Mouse (Mus musculus) forebrain, embryonic 11.5 days (tissue): ENCODE results near the gene Rps6kb2. TPM values are rescaled to one million over a fixed set of nuclear protein-coding genes. Genes with fewer than 3 reads are reported as not detected.

Source experiments
- ATAC-seq: fragments of 200-750 bp; cut with Nextera tagmentation; replicated peaks from 2 replicates; pipeline ENCODE4 v1.8.0; 2017; ENCODE audit warnings: moderate TSS enrichment; ENCODE audit not compliant: low FRiP score
- DNase-seq: peaks from one replicate; pipeline ENCODE4 v3.0.0-alpha.2; 2017; ENCODE audit warnings: low spot score
- H3K27ac ChIP-seq: fragments of 300-500 bp; sonication (generic); 2 replicates; pipeline ENCODE4 v1.5.1; 2014; ENCODE audit warnings: low read depth, low read length
- H3K27me3 ChIP-seq: fragments of 300-500 bp; sonication (generic); 2 replicates; pipeline ENCODE4 v1.6.1; 2014; ENCODE audit warnings: mild to moderate bottlenecking, low read length, mixed read lengths; ENCODE audit not compliant: control insufficient read depth, insufficient read depth
- H3K36me3 ChIP-seq: fragments of 300-500 bp; sonication (generic); 2 replicates; pipeline ENCODE4 v1.6.1; 2014; ENCODE audit warnings: mild to moderate bottlenecking, low read length, moderate library complexity, mixed read lengths; ENCODE audit not compliant: control insufficient read depth, insufficient read depth
- H3K4me1 ChIP-seq: fragments of 300-500 bp; sonication (generic); replicated peaks from 2 replicates; pipeline ENCODE4 v1.6.1; 2014; ENCODE audit warnings: low read length, mixed read lengths; ENCODE audit not compliant: control insufficient read depth, insufficient read depth
- H3K4me2 ChIP-seq: fragments of 300-500 bp; sonication (generic); 2 replicates; pipeline ENCODE4 v1.6.1; 2014; ENCODE audit warnings: low read depth, mild to moderate bottlenecking, low read length, moderate library complexity, mixed read lengths; ENCODE audit not compliant: severe bottlenecking
- H3K4me3 ChIP-seq: fragments of 300-500 bp; sonication (generic); 2 replicates; pipeline ENCODE4 v1.5.1; 2014; ENCODE audit warnings: low read depth, low read length
- H3K9ac ChIP-seq: fragments of 300-500 bp; sonication (generic); 2 replicates; pipeline ENCODE4 v1.6.1; 2014; ENCODE audit warnings: low read length
- H3K9me3 ChIP-seq: fragments of 300-500 bp; sonication (generic); 2 replicates; pipeline ENCODE4 v1.6.1; 2016; ENCODE audit warnings: low read length, mixed read lengths; ENCODE audit not compliant: control insufficient read depth
- WGBS: fragments of 180-500 bp; shearing (Covaris S2); extraction: QIAGEN DNeasy Blood & Tissue Kit; methylation state at CpG from one replicate; pipeline ENCODE4 v1.1.7; 2014; 5-methylcytosine and 5-hydroxymethylcytosine counted together
- polyA plus RNA-seq: library from polyadenylated mRNA; unstranded; fragments of >200 nt; fragmentation: Nextera tagmentation; extraction: Ambion mirVana; gene quantifications from 2 replicates; pipeline ENCODE4 v1.2.1, GENCODE M21; 2014

The Rps6kb2 gene
- polyA plus RNA-seq, 1 experiment from 2014 or later, result 55.8 TPM

DNA sequence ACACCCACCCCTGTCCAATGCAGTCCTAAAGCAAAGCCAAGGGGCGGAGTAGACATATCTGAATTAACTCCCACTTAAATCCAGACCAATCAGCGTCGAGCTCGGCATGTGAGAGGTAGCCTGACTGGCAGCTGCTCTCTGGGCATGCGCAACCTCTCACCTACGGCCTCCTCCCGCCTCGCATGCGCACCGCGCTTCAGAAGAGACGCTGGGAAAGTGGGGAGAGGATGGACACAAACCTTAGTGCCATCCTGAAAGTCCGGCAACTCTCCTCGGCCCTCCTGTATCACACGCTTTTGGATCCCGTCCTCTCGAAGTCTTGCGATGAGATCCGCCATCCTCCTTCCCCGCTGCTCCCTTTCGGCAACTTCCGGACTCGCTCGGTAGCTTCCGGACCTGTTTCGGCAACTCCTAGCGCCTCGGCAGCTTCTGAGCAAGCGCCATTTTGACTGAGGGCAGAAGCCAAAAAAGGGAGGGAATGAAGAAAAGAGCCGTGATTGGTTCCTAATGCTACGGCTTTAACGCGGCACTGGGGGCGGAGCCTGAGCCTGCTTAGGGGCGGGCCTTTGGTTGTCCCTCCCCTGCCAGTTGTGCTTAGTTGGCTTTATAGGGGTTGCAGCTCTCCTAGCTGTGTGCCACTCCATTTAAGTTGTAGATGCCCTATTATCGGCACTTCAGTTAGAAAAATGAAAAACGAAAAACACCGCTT, 41.9 kb downstream of the Rps6kb2 start:
- H3K27me3 ChIP-seq, result no peaks in the 10 kb centered on the region
- H3K9me3 ChIP-seq, result no peaks in the 10 kb centered on the region
- peak; percentile 96 for DNase-seq
- peak overlapping the region; percentile 64 for H3K9ac ChIP-seq
- H3K4me2 ChIP-seq, result peak overlapping the region; percentile 60
- WGBS, result 5% methylated on average over 38 of the region's 38 CpGs
- H3K4me1 ChIP-seq, result peaks cover 3% of the 10 kb centered on the region; the same call in 1 of the 2 replicates
- no peaks in the 10 kb centered on the region; the same call in 1 of the 2 replicates for H3K36me3 ChIP-seq
- peak; percentile 83 for ATAC-seq
- H3K27ac ChIP-seq, result peak overlapping the region; percentile 69
- peak overlapping the region; percentile 39 for H3K4me3 ChIP-seq

DNA sequence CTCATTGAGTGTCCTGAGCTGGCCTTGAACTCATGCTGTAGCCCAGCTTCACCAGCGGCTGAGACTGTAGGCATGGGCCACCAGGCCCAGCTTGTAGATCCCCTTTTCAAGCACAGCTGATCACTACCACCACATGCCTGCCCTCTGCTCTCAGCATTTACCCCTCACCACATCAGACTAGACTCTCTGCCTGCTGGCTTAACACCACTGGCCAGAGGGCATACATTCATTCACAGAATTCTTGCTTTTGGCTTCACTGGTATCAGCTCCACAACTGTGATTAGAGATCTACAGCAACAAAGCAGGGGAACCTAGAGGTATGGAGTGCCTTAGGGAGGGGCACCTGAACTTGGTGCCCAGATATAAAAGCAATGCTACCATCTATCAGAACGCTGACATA, 42.7 kb downstream of the Rps6kb2 start:
- no peaks in the 10 kb centered on the region; the same call in 1 of the 2 replicates for H3K36me3 ChIP-seq
- no peak overlapping the region for H3K27ac ChIP-seq
- H3K4me3 ChIP-seq, result no peak overlapping the region
- 95% methylated on average over 2 of the region's 2 CpGs for WGBS
- H3K4me1 ChIP-seq, result peaks cover 3% of the 10 kb centered on the region; the same call in 1 of the 2 replicates
- H3K9me3 ChIP-seq, result no peaks in the 10 kb centered on the region
- peak overlapping the region; percentile 60; the same call in 1 of the 2 replicates for H3K4me2 ChIP-seq
- ATAC-seq, result no peak
- H3K9ac ChIP-seq, result peak overlapping the region; percentile 32
- H3K27me3 ChIP-seq, result no peaks in the 10 kb centered on the region
- DNase-seq, result no peak

DNA sequence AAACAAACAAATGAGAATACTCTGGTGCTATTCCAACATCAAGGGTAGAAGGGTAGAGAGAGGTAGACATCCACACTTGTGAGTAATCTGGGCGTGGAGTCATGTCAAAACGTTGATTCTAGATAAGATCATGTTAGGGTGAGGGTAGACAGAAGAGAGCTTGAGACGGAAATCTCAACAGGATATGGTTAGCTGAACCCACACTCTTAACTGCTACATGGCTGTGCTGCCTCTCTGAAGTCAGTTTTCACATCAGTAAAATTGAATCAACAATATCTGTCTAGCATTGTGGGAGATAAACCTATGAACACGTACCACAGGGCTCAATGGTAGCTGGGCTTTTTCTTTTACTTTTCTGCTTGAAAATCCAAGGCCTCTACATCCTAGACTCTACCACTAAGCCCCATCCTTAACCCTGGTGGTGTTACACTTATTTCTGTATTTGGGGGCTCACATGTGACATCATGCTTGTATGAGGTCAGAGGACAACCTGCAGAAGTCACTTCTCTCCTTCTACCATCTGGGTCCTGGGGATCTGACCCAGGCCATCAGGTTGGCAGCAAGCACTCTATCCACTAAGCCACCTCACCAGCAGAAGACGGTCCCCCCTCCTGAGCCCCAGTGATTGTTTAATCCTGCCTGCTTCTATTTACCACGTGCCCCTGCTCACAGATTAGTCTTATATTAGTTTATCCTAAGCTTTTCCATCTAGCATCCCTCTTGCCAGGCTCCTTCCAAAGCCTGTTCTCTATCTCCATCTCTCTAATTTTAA, 43.3 kb downstream of the Rps6kb2 start:
- H3K27me3 ChIP-seq, result no peaks in the 10 kb centered on the region
- 90% methylated on average over 6 of the region's 6 CpGs for WGBS
- no peak overlapping the region for H3K27ac ChIP-seq
- no peaks in the 10 kb centered on the region; the same call in 1 of the 2 replicates for H3K36me3 ChIP-seq
- DNase-seq (no peak), ATAC-seq (no peak)
- no peak overlapping the region for H3K4me3 ChIP-seq
- H3K4me1 ChIP-seq, result peaks cover 2% of the 10 kb centered on the region; the same call in 1 of the 2 replicates
- H3K4me2 ChIP-seq, result no peak overlapping the region
- peak overlapping the region; percentile 32 for H3K9ac ChIP-seq
- no peaks in the 10 kb centered on the region for H3K9me3 ChIP-seq

DNA sequence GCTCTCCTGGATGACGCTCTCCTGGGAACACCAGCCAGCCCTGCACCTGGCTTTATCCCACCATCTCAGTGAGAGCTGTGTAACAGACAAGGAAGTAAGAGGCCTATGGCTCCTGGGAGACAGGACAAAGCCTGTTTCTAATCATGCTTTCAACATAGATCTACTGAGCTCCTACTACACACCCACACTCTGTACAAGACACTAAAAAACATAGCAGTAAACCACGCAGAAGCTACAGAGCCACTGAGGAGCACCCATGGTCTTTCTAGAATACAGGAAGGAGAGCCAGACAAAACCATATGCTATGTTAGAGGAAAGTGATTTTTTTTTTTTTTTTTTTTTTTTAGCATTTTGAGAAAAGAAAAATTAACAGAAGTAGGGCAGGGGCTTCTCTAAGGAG, 44.8 kb downstream of the Rps6kb2 start:
- H3K4me1 ChIP-seq, result peaks cover 2% of the 10 kb centered on the region; the same call in 1 of the 2 replicates
- no peak overlapping the region for H3K4me3 ChIP-seq
- DNase-seq (no peak), ATAC-seq (no peak)
- H3K27ac ChIP-seq, result no peak overlapping the region
- H3K36me3 ChIP-seq, result no peaks in the 10 kb centered on the region; the same call in 1 of the 2 replicates
- 91% methylated on average over 2 of the region's 2 CpGs for WGBS
- no peak overlapping the region for H3K4me2 ChIP-seq
- no peaks in the 10 kb centered on the region for H3K27me3 ChIP-seq
- H3K9me3 ChIP-seq, result no peaks in the 10 kb centered on the region
- H3K9ac ChIP-seq, result no peak overlapping the region

DNA sequence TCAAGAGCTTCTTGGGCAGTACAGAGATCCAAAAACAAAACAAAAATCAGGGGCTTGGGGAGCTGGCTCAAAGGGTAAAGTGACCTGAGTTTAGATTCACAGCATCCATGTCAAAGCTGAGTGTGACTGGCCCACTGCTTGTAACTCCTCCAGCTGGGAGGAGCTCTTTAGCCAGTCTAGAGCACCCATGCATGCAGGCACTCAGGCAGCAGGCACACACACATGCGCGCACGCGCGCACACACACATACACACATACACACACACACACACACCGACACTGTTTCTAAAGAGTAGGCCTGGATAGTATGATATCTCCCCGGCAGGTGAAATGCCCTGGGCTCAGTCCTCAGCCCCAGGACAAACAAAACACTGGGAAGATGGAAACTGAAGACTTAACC, 46.1 kb downstream of the Rps6kb2 start:
- Histone ChIP-seq H3K9me3 (no peaks in the 10 kb centered on the region), H3K4me2 (no peak overlapping the region), H3K27ac (no peak overlapping the region), H3K27me3 (no peaks in the 10 kb centered on the region), H3K4me3 (no peak overlapping the region), H3K36me3 (no peaks in the 10 kb centered on the region; the same call in 1 of the 2 replicates), H3K9ac (no peak overlapping the region), H3K4me1 (peaks cover 2% of the 10 kb centered on the region; the same call in 1 of the 2 replicates)
- 97% methylated on average over 7 of the region's 7 CpGs for WGBS
- no peak for DNase-seq
- ATAC-seq, result no peak

DNA sequence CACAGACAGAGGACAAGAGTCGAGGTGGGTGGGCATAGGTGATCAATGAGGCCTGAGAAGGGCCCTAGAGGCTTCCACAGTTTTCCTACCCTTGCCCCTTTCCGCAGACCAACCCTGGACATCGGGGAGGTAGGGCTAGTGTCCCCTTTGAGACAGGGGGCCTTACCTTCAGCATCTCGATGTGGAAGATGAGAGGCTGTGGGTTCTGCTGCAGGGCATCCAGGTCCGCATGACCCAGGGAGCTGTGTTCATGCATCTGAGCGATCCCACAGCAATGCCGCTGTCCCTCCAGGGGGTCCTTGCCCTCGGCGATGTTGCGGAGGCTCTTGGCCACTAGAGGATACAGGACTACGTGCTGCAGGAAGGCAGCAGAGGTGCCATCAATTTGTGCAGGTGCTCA, 47.3 kb downstream of the Rps6kb2 start:
- Histone ChIP-seq H3K9me3 (no peaks in the 10 kb centered on the region), H3K4me2 (no peak overlapping the region), H3K36me3 (no peaks in the 10 kb centered on the region; the same call in 1 of the 2 replicates), H3K4me1 (0 out of 2 replicates have a peak, but pooled peaks cover 2% of the 10 kb centered on the region), H3K9ac (no peak overlapping the region), H3K27ac (no peak overlapping the region), H3K4me3 (no peak overlapping the region), H3K27me3 (no peaks in the 10 kb centered on the region)
- DNase-seq, result no peak
- no peak for ATAC-seq
- WGBS, result 82% methylated on average over 11 of the region's 11 CpGs

DNA sequence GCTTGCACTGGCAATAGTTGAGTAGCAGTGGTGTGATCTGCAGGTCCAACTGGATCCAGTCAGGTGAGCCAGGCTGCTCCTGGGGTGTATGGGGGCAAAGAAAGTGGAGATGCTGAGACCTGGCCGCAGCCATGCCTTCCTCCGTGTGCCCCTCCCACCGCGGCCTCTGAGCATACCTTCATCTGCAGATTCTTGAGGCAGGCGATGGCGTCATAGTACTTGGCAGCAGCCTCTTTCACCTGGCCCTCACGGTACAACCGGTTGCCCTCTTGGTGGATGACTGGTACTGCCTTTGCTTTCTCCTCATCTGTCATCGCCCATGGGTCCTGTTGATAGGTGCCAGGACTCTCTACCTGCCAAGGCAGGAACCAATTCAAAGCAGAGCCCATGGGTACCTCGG, 48.0 kb downstream of the Rps6kb2 start:
- DNase-seq (no peak), ATAC-seq (no peak)
- no peaks in the 10 kb centered on the region for H3K4me1 ChIP-seq
- H3K9me3 ChIP-seq, result no peaks in the 10 kb centered on the region
- no peaks in the 10 kb centered on the region for H3K27me3 ChIP-seq
- H3K27ac ChIP-seq, result no peak overlapping the region
- 95% methylated on average over 10 of the region's 10 CpGs for whole genome bisulfite sequencing
- no peaks in the 10 kb centered on the region; the same call in 1 of the 2 replicates for H3K36me3 ChIP-seq
- H3K9ac ChIP-seq, result no peak overlapping the region
- no peak overlapping the region for H3K4me2 ChIP-seq
- H3K4me3 ChIP-seq, result no peak overlapping the region

DNA sequence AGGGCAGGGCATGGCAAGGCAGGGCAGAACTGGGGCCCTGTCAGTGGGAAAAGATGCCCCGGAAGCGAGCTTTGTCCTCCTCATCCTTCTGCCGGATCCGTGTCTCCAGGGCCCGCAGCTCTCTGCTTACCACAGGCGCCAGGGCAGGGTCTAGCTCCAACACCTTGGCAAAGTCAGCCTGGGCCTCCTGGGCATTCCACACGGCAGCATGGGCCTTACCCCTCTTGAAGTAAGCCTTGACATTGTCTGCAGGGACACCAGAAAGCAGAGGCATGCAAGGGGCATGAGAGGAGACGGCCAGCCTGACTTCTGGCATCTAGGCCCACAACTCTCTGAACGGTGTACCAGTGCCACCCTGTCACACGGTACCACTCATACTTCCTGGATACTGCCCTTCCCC, 48.6 kb downstream of the Rps6kb2 start:
- no peak overlapping the region for H3K4me3 ChIP-seq
- no peak overlapping the region for H3K27ac ChIP-seq
- ATAC-seq (no peak), DNase-seq (no peak)
- WGBS, result 93% methylated on average over 10 of the region's 10 CpGs
- no peaks in the 10 kb centered on the region for H3K9me3 ChIP-seq
- H3K27me3 ChIP-seq, result no peaks in the 10 kb centered on the region
- no peaks in the 10 kb centered on the region; the same call in 1 of the 2 replicates for H3K36me3 ChIP-seq
- no peaks in the 10 kb centered on the region for H3K4me1 ChIP-seq
- no peak overlapping the region for H3K4me2 ChIP-seq
- H3K9ac ChIP-seq, result no peak overlapping the region
